Mouse (Mus musculus): ENCODE measurements around the gene Apba1. TPM values are rescaled to one million over a fixed set of nuclear protein-coding genes. Genes with fewer than 3 reads are reported as not detected.

The Apba1 gene
- polyA plus RNA-seq, 1 experiment from 2014 or later: 3.5 TPM

GRCm38 (mm10) chr19:23886169-23886568 is 127.5 kb downstream of the Apba1 start:
- Histone ChIP-seq H3K27ac (replicated peaks) (no peak overlapping the region), H3K36me3 (no peaks in the 10 kb centered on the region), H3K4me3 (no peak overlapping the region), H3K9me3 (no peaks in the 10 kb centered on the region), H3K4me2 (replicated peaks) (no peak overlapping the region), H3K4me1 (no peaks in the 10 kb centered on the region), H3K27me3 (peaks cover 17% of the 10 kb centered on the region), H3K9ac (replicated peaks) (no peak overlapping the region)
- WGBS: 97% methylated on average over 5 of the region's 5 CpGs
- ATAC-seq (ENCODE audit: low FRiP score, low read depth): no peak

GRCm38 (mm10) chr19:23891421-23891820 is 132.7 kb downstream of the Apba1 start:
- no peak overlapping the region for H3K9ac ChIP-seq (replicated peaks)
- no peaks in the 10 kb centered on the region for H3K9me3 ChIP-seq
- H3K27me3 ChIP-seq: peaks cover 69% of the 10 kb centered on the region
- H3K36me3 ChIP-seq: no peaks in the 10 kb centered on the region
- no peaks in the 10 kb centered on the region for H3K4me1 ChIP-seq
- H3K4me2 ChIP-seq (replicated peaks): no peak overlapping the region
- H3K4me3 ChIP-seq: no peak overlapping the region
- H3K27ac ChIP-seq (replicated peaks): no peak overlapping the region
- WGBS: 85% methylated on average over 6 of the region's 6 CpGs
- ATAC-seq (ENCODE audit: low FRiP score, low read depth): no peak

- peaks cover 81% of the 10 kb centered on the region for H3K27me3 ChIP-seq
- 0 out of 2 replicates have a peak overlapping the region, but pooled peaks have one; percentile 20 for H3K9ac ChIP-seq (replicated peaks)
- H3K4me2 ChIP-seq (replicated peaks): peak overlapping the region; percentile 53
- WGBS: 27% methylated on average over 35 of the region's 37 CpGs
- no peaks in the 10 kb centered on the region for H3K36me3 ChIP-seq
- 0 out of 2 replicates have a peak, but pooled peaks have one; percentile 3 for ATAC-seq (ENCODE audit: low FRiP score, low read depth)
- no peak overlapping the region for H3K27ac ChIP-seq (replicated peaks)
- no peaks in the 10 kb centered on the region for H3K4me1 ChIP-seq
- peak overlapping the region; percentile 41 for H3K4me3 ChIP-seq
- H3K9me3 ChIP-seq: no peaks in the 10 kb centered on the region
These were observed 133.9 kb downstream of the Apba1 start for GRCm38 (mm10) chr19:23892633-23893032.

- Histone ChIP-seq H3K4me1 (peaks cover 2% of the 10 kb centered on the region), H3K4me3 (peak overlapping the region; percentile 41), H3K4me2 (replicated peaks) (peak overlapping the region; percentile 53), H3K27me3 (peaks cover 83% of the 10 kb centered on the region), H3K36me3 (no peaks in the 10 kb centered on the region), H3K9me3 (no peaks in the 10 kb centered on the region), H3K9ac (replicated peaks) (0 out of 2 replicates have a peak overlapping the region, but pooled peaks have one; percentile 20), H3K27ac (replicated peaks) (no peak overlapping the region)
- ATAC-seq (ENCODE audit: low FRiP score, low read depth): peak; percentile 76
- 19% methylated on average over 110 of the region's 110 CpGs for WGBS
These were observed 134.6 kb downstream of the Apba1 start for GRCm38 (mm10) chr19:23893093-23893889.

- ATAC-seq (ENCODE audit: low FRiP score, low read depth): no peak
- H3K36me3 ChIP-seq: no peaks in the 10 kb centered on the region
- H3K9ac ChIP-seq (replicated peaks): no peak overlapping the region
- 74% methylated on average over 9 of the region's 9 CpGs for WGBS
- no peaks in the 10 kb centered on the region for H3K9me3 ChIP-seq
- H3K27ac ChIP-seq (replicated peaks): no peak overlapping the region
- H3K4me3 ChIP-seq: no peak overlapping the region
- peaks cover 78% of the 10 kb centered on the region for H3K27me3 ChIP-seq
- H3K4me2 ChIP-seq (replicated peaks): no peak overlapping the region
- peaks cover 9% of the 10 kb centered on the region for H3K4me1 ChIP-seq
These were observed 135.3 kb downstream of the Apba1 start for GRCm38 (mm10) chr19:23893946-23894345.

- Histone ChIP-seq H3K4me1 (peaks cover 9% of the 10 kb centered on the region), H3K4me2 (replicated peaks) (no peak overlapping the region), H3K4me3 (no peak overlapping the region), H3K9me3 (no peaks in the 10 kb centered on the region), H3K36me3 (no peaks in the 10 kb centered on the region), H3K27me3 (peaks cover 79% of the 10 kb centered on the region), H3K9ac (replicated peaks) (no peak overlapping the region), H3K27ac (replicated peaks) (no peak overlapping the region)
- no peak for ATAC-seq (ENCODE audit: low FRiP score, low read depth)
- WGBS: 67% methylated on average over 3 of the region's 3 CpGs
These were observed 136.1 kb downstream of the Apba1 start for GRCm38 (mm10) chr19:23894822-23895221.

GRCm38 (mm10) chr19:23896915-23897314 is 138.2 kb downstream of the Apba1 start:
- H3K4me1 ChIP-seq: peaks cover 14% of the 10 kb centered on the region
- peaks cover 80% of the 10 kb centered on the region for H3K27me3 ChIP-seq
- no peak overlapping the region for H3K9ac ChIP-seq (replicated peaks)
- H3K4me2 ChIP-seq (replicated peaks): no peak overlapping the region
- ATAC-seq (ENCODE audit: low FRiP score, low read depth): no peak
- no peak overlapping the region for H3K4me3 ChIP-seq
- no peaks in the 10 kb centered on the region for H3K9me3 ChIP-seq
- 82% methylated on average over 8 of the region's 8 CpGs for WGBS
- H3K36me3 ChIP-seq: no peaks in the 10 kb centered on the region
- H3K27ac ChIP-seq (replicated peaks): no peak overlapping the region

GRCm38 (mm10) chr19:23898501-23898900 is 139.8 kb downstream of the Apba1 start:
- 33% methylated on average over 11 of the region's 11 CpGs for WGBS
- peak; percentile 73; the same call in 1 of the 2 replicates for ATAC-seq (ENCODE audit: low FRiP score, low read depth)
- H3K9ac ChIP-seq (replicated peaks): no peak overlapping the region

GRCm38 (mm10) chr19:23901177-23901576 is 142.5 kb downstream of the Apba1 start:
- H3K4me2 ChIP-seq (replicated peaks): no peak overlapping the region
- H3K36me3 ChIP-seq: no peaks in the 10 kb centered on the region
- no peak overlapping the region for H3K4me3 ChIP-seq
- no peak overlapping the region for H3K27ac ChIP-seq (replicated peaks)
- WGBS: 67% methylated on average over 3 of the region's 3 CpGs
- H3K9me3 ChIP-seq: no peaks in the 10 kb centered on the region
- no peak overlapping the region for H3K9ac ChIP-seq (replicated peaks)
- no peak for ATAC-seq (ENCODE audit: low FRiP score, low read depth)
- peaks cover 18% of the 10 kb centered on the region for H3K4me1 ChIP-seq
- peaks cover 46% of the 10 kb centered on the region for H3K27me3 ChIP-seq

More at GRCm38 (mm10) chr19:23898501-23898900, 139.8 kb downstream of the Apba1 start:
- no peak overlapping the region for H3K4me3 ChIP-seq
- no peaks in the 10 kb centered on the region for H3K9me3 ChIP-seq
- peaks cover 71% of the 10 kb centered on the region for H3K27me3 ChIP-seq
- H3K4me1 ChIP-seq: peaks cover 14% of the 10 kb centered on the region
- H3K27ac ChIP-seq (replicated peaks): no peak overlapping the region
- no peaks in the 10 kb centered on the region for H3K36me3 ChIP-seq
- H3K4me2 ChIP-seq (replicated peaks): no peak overlapping the region; the same call in 1 of the 2 replicates

- H3K4me3 ChIP-seq: no peak overlapping the region
- H3K27me3 ChIP-seq: peaks cover 43% of the 10 kb centered on the region
- ATAC-seq (ENCODE audit: low FRiP score, low read depth): no peak
- H3K4me2 ChIP-seq (replicated peaks): no peak overlapping the region
- 92% methylated on average over 4 of the region's 4 CpGs for WGBS
- no peaks in the 10 kb centered on the region for H3K9me3 ChIP-seq
- peaks cover 18% of the 10 kb centered on the region for H3K4me1 ChIP-seq
- no peaks in the 10 kb centered on the region for H3K36me3 ChIP-seq
- no peak overlapping the region for H3K27ac ChIP-seq (replicated peaks)
- no peak overlapping the region for H3K9ac ChIP-seq (replicated peaks)
These were observed 143.1 kb downstream of the Apba1 start for GRCm38 (mm10) chr19:23901768-23902167.

GRCm38 (mm10) chr19:23903066-23903465 is 144.4 kb downstream of the Apba1 start:
- no peaks in the 10 kb centered on the region for H3K36me3 ChIP-seq
- no peaks in the 10 kb centered on the region for H3K9me3 ChIP-seq
- 91% methylated on average over 7 of the region's 7 CpGs for WGBS
- peaks cover 18% of the 10 kb centered on the region for H3K4me1 ChIP-seq
- H3K9ac ChIP-seq (replicated peaks): no peak overlapping the region
- H3K4me3 ChIP-seq: no peak overlapping the region
- ATAC-seq (ENCODE audit: low FRiP score, low read depth): no peak
- H3K27me3 ChIP-seq: peaks cover 32% of the 10 kb centered on the region
- no peak overlapping the region for H3K27ac ChIP-seq (replicated peaks)
- no peak overlapping the region for H3K4me2 ChIP-seq (replicated peaks)

GRCm38 (mm10) chr19:23904922-23905321 is 146.2 kb downstream of the Apba1 start:
- WGBS: 70% methylated on average over 4 of the region's 4 CpGs

More at GRCm38 (mm10) chr19:23904922-23905321, 146.2 kb downstream of the Apba1 start:
- ATAC-seq (ENCODE audit: low FRiP score, low read depth): no peak
- Histone ChIP-seq H3K9ac (replicated peaks) (no peak overlapping the region), H3K4me3 (no peak overlapping the region), H3K27ac (replicated peaks) (no peak overlapping the region), H3K36me3 (no peaks in the 10 kb centered on the region), H3K4me2 (replicated peaks) (no peak overlapping the region), H3K4me1 (peaks cover 9% of the 10 kb centered on the region; the same call in 1 of the 2 replicates), H3K27me3 (peaks cover 28% of the 10 kb centered on the region), H3K9me3 (no peaks in the 10 kb centered on the region)
